ENCODE assay signal across 8 mouse cellular contexts in genomic region chr11:97631938-97632337, GRCm38 (mm10). TPM values are rescaled to one million over a fixed set of nuclear protein-coding genes. Genes with fewer than 3 reads are reported as not detected.
A peak's percentile ranks its signal among the peaks of the same experiment; 100 is the strongest.
DNase-seq lines count a peak whose midpoint lies in the region; ATAC-seq and TF ChIP-seq lines count a peak whose summit lies in the region.

No protein-coding gene starts in this region.

- no peak for ATAC-seq in intestine, postnatal 0 days
- no peak for ATAC-seq in limb, embryonic 11.5 days (ENCODE audit: insufficient number of reproducible peaks, low FRiP score, low TSS enrichment, low read depth)
- ATAC-seq in neural tube, embryonic 11.5 days (ENCODE audit: insufficient read depth, low FRiP score, low TSS enrichment): no peak

- no peaks in the 10 kb centered on the region for H3K4me1 ChIP-seq in intestine, postnatal 0 days (replicated peaks; ENCODE audit: control insufficient read depth, insufficient read depth, low read length)
- peaks cover 19% of the 10 kb centered on the region for H3K4me1 ChIP-seq in limb, embryonic 11.5 days (ENCODE audit: control insufficient read depth, insufficient read depth, low read length)
- H3K4me1 ChIP-seq in neural tube, embryonic 11.5 days (ENCODE audit: control insufficient read depth, insufficient read depth, low read length): peaks cover 19% of the 10 kb centered on the region

- H3K27me3 ChIP-seq in intestine, postnatal 0 days (replicated peaks; ENCODE audit: control insufficient read depth, insufficient read depth, low read length): peaks cover 51% of the 10 kb centered on the region
- peaks cover 34% of the 10 kb centered on the region for H3K27me3 ChIP-seq in limb, embryonic 11.5 days (ENCODE audit: control insufficient read depth, insufficient read depth, low read length)
- H3K27me3 ChIP-seq in neural tube, embryonic 11.5 days (ENCODE audit: control insufficient read depth, insufficient read depth, low read length): peaks cover 32% of the 10 kb centered on the region

- H3K9me3 ChIP-seq in intestine, postnatal 0 days (ENCODE audit: control insufficient read depth): no peaks in the 10 kb centered on the region
- no peaks in the 10 kb centered on the region for H3K9me3 ChIP-seq in limb, embryonic 11.5 days (ENCODE audit: control insufficient read depth, low read length)
- no peaks in the 10 kb centered on the region for H3K9me3 ChIP-seq in neural tube, embryonic 11.5 days (ENCODE audit: control insufficient read depth, low read length)

- no peaks in the 10 kb centered on the region for H3K36me3 ChIP-seq in intestine, postnatal 0 days (ENCODE audit: control insufficient read depth, insufficient read depth)
- no peaks in the 10 kb centered on the region for H3K36me3 ChIP-seq in limb, embryonic 11.5 days (ENCODE audit: control insufficient read depth, insufficient read depth, low read length)
- H3K36me3 ChIP-seq in neural tube, embryonic 11.5 days (ENCODE audit: control insufficient read depth, insufficient read depth, low read length): no peaks in the 10 kb centered on the region

- H3K27ac ChIP-seq in intestine, postnatal 0 days (ENCODE audit: low read depth, low read length): no peak overlapping the region
- no peak overlapping the region for H3K27ac ChIP-seq in limb, embryonic 11.5 days (replicated peaks; ENCODE audit: low read depth, low read length)
- H3K27ac ChIP-seq in neural tube, embryonic 11.5 days (ENCODE audit: low read depth, low read length): no peak overlapping the region

- DNase-seq in 3T3-L1 (ENCODE audit: low read depth, low spot score) (peak; percentile 66), R1 (ENCODE audit: low read depth, low spot score) (peak; percentile 88)
- peak; percentile 93 to 95 for DNase-seq in cerebellum, postnatal 14 days
- DNase-seq in gastrocnemius, adult 18-20 months (ENCODE audit: low spot score): peak; percentile 81
- DNase-seq in limb, embryonic 11.5 days (ENCODE audit: low spot score): peak; percentile 93
- peak; percentile 85 for DNase-seq in neural tube, embryonic 11.5 days (ENCODE audit: low spot score)
- peak; percentile 91 for DNase-seq in testis, postnatal 10 days (ENCODE audit: low spot score)

- no peak overlapping the region for H3K4me3 ChIP-seq in intestine, postnatal 0 days (ENCODE audit: low read depth, low read length)
- H3K4me3 ChIP-seq in limb, embryonic 11.5 days (ENCODE audit: low read depth, low read length): no peak overlapping the region
- no peak overlapping the region for H3K4me3 ChIP-seq in neural tube, embryonic 11.5 days (ENCODE audit: low read depth, low read length)

- TF ChIP-seq CTCF in intestine, postnatal 0 days (IDR thresholded peaks at IDR 0.05; ENCODE audit: low read depth): peak; percentile 96

- no peak overlapping the region for H3K4me2 ChIP-seq in intestine, postnatal 0 days (replicated peaks; ENCODE audit: low read depth)
- H3K4me2 ChIP-seq in limb, embryonic 11.5 days (ENCODE audit: low read depth, severe bottlenecking): no peak overlapping the region
- H3K4me2 ChIP-seq in neural tube, embryonic 11.5 days (ENCODE audit: low read depth): no peak overlapping the region

- WGBS in intestine, postnatal 0 days: 4% methylated on average over 12 of the region's 12 CpGs
- 8% methylated on average over 12 of the region's 12 CpGs for WGBS in limb, embryonic 11.5 days
- 5% methylated on average over 12 of the region's 12 CpGs for WGBS in neural tube, embryonic 11.5 days

- no peak overlapping the region for H3K9ac ChIP-seq in intestine, postnatal 0 days (ENCODE audit: low read depth, low read length)
- no peak overlapping the region for H3K9ac ChIP-seq in limb, embryonic 11.5 days (ENCODE audit: low read length)
- no peak overlapping the region for H3K9ac ChIP-seq in neural tube, embryonic 11.5 days (ENCODE audit: low read length)

RNA-seq across cellular contexts. Expression of gene Epop, which starts 2.4 kb away (rescaled TPM):
- total RNA-seq in gastrocnemius, adult 18-20 months (2021): under 1 TPM; 0.75 to 1.00 TPM
- 1.1 and 1.3 TPM in 2 replicates for polyA plus RNA-seq in intestine, postnatal 0 days (2015; fragmentation: Nextera tagmentation; extraction: Ambion mirVana)
- polyA plus RNA-seq in limb, embryonic 11.5 days (2014; fragmentation: Nextera tagmentation; extraction: Ambion mirVana): 12.5 and 12.6 TPM in 2 replicates
- 9.7 and 11.0 TPM in 2 replicates for polyA plus RNA-seq in neural tube, embryonic 11.5 days (2014; fragmentation: Nextera tagmentation; extraction: Ambion mirVana)

RNA-seq across cellular contexts. Expression of gene Mllt6, which starts 31.3 kb away (rescaled TPM):
- total RNA-seq in gastrocnemius, adult 18-20 months (2021): 10 to 100 TPM; 44.1 to 51.0 TPM
- polyA plus RNA-seq in intestine, postnatal 0 days (2015; fragmentation: Nextera tagmentation; extraction: Ambion mirVana): 1.4 and 1.6 TPM in 2 replicates
- polyA plus RNA-seq in limb, embryonic 11.5 days (2014; fragmentation: Nextera tagmentation; extraction: Ambion mirVana): 4.0 and 4.1 TPM in 2 replicates
- 3.9 and 4.5 TPM in 2 replicates for polyA plus RNA-seq in neural tube, embryonic 11.5 days (2014; fragmentation: Nextera tagmentation; extraction: Ambion mirVana)

RNA-seq across cellular contexts. Expression of gene Cisd3, which starts 53.7 kb away (rescaled TPM):
- total RNA-seq in gastrocnemius, adult 18-20 months (2021): 100 to 1,000 TPM in 1 of 2 experiments, 10 to 100 TPM in 1; 96.7 to 102 TPM
- 122 and 123 TPM in 2 replicates for polyA plus RNA-seq in intestine, postnatal 0 days (2015; fragmentation: Nextera tagmentation; extraction: Ambion mirVana)
- polyA plus RNA-seq in limb, embryonic 11.5 days (2014; fragmentation: Nextera tagmentation; extraction: Ambion mirVana): 8.8 and 10.9 TPM in 2 replicates
- polyA plus RNA-seq in neural tube, embryonic 11.5 days (2014; fragmentation: Nextera tagmentation; extraction: Ambion mirVana): 20.2 and 21.1 TPM in 2 replicates

RNA-seq across cellular contexts. Expression of gene Srcin1, which starts 56.0 kb away (rescaled TPM):
- 1 to 10 TPM; 1.3 to 1.9 TPM for total RNA-seq in gastrocnemius, adult 18-20 months (2021)
- polyA plus RNA-seq in intestine, postnatal 0 days (2015; fragmentation: Nextera tagmentation; extraction: Ambion mirVana): 0.18 and 0.24 TPM in 2 replicates
- polyA plus RNA-seq in limb, embryonic 11.5 days (2014; fragmentation: Nextera tagmentation; extraction: Ambion mirVana): 0.28 and 0.34 TPM in 2 replicates
- polyA plus RNA-seq in neural tube, embryonic 11.5 days (2014; fragmentation: Nextera tagmentation; extraction: Ambion mirVana): 2.5 and 2.6 TPM in 2 replicates
